Mouse (Mus musculus): ENCODE results near the gene Aipl1.

The Aipl1 gene

DNA sequence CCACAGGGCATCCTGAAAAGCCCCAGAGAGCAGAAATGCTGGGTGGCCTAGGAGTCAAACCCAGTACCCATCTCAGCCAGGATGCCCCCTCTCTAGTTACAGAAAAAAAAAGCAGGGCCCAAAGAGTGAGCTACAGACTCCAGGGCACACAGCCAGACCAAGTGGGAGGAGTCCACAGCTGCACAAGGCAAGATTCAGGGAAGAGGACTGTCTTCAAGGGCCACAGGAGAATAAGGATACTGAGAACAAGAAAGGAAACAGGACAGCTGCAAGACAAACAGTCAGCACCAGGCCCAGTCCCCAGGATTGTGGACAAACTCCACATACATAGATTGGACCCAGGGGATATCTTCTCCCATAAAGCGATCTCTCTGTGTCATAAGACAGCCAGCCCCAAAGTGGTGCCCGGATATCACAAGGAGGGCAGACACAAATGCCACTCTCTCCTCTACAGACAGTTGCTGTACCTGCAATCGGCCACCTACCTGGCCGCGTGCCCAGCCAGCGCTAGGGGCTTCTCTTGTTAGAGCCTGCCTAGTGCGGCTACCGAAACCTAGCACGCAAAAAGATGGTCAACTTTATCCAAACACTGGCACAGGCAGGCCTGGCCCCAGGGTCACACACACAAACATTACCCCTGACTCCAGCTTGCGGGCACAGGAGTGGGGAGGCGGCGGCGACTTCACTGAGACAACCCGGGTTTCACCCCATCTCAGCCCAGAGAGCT is 13.0 kb upstream of the Aipl1 start:
- DNase-seq (ENCODE audit: low spot score), result no peak

- no peak for DNase-seq (ENCODE audit: low spot score)
Observed at GRCm38 (mm10) chr11:72049171-72049759, 12.0 kb upstream of the Aipl1 start.

GRCm38 (mm10) chr11:72048730-72049129 is 11.4 kb upstream of the Aipl1 start:
- no peak for DNase-seq (ENCODE audit: low spot score)

DNA sequence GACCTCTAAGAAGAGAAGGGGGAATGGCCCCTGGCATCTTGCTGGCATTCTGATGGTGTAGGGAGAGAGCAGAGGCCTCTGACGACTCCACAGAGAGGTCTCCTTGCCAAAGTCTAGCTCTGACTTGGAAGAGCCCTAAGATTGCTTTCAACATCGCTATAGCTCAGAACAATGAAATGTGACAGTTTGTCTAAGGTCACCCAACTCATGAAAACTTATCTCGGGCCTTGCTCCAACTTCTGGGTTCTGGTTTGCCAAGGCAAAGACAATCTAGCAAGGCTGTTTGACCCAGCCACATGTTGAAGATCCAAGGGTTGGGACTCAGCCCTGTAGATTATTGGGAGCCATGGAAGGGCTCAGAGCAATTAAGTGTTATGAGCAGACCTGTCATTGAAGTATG is 6.9 kb upstream of the Aipl1 start:
- no peak for DNase-seq (ENCODE audit: low spot score)

DNA sequence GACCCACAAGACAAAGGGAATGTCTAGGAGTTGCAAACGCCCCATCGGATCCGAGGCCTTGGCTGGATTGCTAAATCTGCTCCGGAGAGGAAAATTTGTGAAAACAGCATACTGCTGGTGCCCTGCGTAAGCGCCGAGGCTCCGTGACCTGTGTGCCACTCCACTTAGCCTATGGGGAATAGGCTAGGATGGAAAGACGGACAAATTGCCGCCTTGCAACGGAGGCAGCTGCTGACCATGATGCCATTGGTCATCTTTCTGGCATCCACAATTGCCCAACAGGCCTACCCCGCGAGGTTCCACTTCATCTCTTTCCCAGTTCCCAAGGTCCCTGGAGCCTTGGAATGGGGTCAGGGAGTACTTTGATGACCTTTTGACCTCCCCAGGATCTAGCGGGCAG is 5.3 kb upstream of the Aipl1 start:
- no peak for DNase-seq (ENCODE audit: low spot score)

DNA sequence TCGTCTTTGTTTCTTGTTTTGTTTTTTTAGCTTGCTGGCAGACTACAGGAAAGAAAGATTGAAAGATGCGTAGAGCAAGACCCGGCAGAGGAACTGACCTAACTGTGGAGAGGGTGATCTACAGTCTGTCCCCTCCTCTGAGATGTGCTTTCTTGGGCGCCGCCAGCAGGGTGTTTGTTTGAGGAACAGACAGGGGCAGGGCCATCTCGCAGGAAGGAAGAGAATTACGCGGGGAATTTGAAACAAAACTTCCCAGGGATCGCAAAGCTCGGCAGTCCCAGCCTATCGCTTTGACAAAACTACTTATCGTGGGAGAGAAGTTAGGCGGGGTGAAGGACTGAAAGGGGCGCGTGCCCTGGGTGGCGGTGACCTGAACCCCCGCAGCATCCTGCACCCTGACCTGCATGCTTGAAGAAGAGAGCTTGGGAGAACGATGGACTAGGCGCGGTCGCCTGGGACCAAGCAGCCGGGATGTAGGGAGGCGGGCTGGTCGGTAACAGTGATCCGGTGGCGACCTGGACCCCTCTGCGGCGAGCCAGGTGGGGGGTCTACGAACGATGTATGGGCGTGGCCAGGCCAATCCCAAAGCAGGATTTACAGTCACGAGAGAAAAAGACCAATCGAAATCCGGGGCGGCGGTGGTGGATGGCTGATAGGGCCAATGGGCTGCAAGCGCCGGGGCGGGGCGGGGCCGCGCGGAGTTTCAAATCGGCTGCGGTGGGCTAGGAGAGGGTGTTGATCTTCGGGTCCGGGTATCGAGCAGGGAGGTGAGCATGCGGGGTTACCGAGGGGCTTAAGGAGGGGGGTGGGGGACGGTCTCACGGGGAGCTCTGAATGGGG is 4.7 kb upstream of the Aipl1 start, which contains the start of gene Pimreg:
TSS of gene Pimreg (plus strand) at position 265 of the 840 bp plus-strand sequence.
- DNase-seq (ENCODE audit: low spot score), result peak; percentile 88

DNA sequence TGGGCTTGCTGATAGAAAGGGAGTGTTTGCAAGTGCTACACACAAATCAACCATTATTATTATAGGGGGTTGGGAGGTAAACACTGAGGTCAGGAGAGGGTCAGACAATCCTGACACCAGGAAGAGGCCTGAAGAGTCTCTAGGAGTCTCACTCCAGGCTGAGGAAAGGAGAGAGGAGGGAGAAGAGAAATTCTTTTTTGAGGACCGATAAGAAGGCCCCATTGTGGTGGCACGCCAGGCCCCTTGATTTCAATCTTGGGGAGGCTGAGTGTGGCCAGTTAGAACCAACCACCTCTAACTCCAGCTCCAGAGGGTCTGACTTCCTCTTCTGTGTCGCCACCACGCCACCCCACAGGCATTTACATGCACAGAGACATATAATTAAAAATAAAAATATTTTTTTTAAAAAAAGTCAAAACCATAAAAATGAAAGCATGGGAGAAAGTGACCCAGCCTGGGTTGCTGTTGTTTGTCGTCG is 4.0 kb upstream of the Aipl1 start:
- DNase-seq (ENCODE audit: low spot score), result no peak

DNA sequence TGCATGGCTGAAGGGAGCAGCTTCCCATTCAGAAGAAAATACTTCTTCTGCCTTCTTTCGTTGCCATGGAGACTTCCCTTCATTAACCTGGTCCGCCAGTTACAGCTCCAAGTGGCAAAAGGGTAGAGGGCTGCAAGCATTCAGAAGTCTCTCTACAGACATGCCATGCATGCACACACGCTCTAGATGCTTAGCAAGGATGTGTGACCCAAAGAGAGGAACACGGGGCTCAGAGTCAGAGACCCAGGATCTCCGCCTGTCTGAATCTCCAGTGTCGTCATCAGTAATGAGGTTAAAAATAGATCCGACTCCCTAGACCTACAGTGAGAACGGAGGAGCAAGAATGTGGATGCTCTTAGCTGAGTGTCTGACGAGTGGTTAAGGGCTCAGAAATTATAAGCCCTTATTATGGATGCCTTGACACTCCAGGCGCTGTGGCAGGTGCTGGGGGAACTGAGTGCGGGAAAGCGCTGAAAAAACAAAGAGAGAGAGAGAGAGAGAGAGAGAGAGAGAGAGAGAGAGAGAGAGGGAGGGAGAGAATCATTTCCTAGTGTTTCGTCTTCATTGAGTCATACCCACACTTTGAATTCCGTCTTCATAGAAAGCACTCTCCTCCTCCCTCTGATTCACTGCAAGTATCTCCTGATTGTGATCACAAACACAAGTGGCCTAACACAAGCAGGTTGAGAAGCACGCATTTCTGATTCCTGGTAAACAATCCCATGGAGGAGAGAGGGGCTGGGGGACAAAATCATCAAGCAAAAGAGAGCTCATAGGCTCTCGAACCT is 2.5 kb upstream of the Aipl1 start:
- no peak for DNase-seq (ENCODE audit: low spot score)

GRCm38 (mm10) chr11:72037996-72038395 is 687 bp upstream of the Aipl1 start:
- peak; percentile 42 for DNase-seq (ENCODE audit: low spot score)

GRCm38 (mm10) chr11:72032589-72032988 is 4.7 kb downstream of the Aipl1 start:
- no peak for DNase-seq (ENCODE audit: low spot score)

- no peak for DNase-seq (ENCODE audit: low spot score)
Observed at GRCm38 (mm10) chr11:72032091-72032490, 5.2 kb downstream of the Aipl1 start.

DNA sequence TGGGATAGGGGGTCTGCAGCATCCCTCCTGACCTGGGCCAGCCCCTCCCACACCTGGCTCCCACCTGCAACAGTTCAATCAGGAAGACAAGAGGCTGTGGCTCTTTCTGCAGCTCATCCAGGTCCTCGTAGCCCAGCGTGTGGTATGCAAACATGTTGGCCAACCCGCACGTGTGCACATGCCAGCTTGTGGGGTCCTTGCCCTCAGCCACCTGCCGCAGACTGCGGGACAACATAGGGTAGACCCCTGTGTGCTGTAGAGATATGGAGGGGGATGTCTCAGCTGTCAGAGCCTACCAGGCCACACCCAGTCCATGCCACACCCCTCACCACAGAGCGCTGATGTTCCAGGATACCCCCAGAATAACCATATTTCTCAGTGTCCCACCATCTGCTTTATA is 6.0 kb downstream of the Aipl1 start:
- DNase-seq (ENCODE audit: low spot score), result no peak

DNA sequence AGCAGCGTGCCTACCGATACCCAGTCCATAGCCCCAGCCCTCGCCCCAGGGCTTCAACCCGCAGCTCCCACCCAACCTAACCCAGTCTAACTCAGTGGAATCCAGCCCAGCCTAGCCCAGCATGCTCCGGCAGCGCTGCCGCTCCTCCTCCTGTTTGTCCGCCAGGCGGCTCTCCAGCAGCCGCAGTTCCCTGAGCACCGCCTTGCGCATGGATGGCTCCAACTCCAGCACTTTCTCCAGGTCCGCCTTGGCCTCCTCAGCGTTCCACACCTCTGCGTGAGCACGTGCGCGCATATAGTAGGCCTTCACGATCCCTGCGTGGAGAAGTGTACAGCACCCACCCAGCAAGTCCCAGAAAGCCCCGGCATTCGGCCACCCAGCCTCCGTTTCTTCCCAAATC is 8.2 kb downstream of the Aipl1 start:
- peak; percentile 24 for DNase-seq (ENCODE audit: low spot score)

GRCm38 (mm10) chr11:72027836-72028235 is 9.5 kb downstream of the Aipl1 start:
- no peak for DNase-seq (ENCODE audit: low spot score)

GRCm38 (mm10) chr11:72026516-72026915 is 10.8 kb downstream of the Aipl1 start:
- DNase-seq (ENCODE audit: low spot score), result no peak

- no peak for DNase-seq (ENCODE audit: low spot score)
Observed at GRCm38 (mm10) chr11:72025843-72026242, 11.5 kb downstream of the Aipl1 start.

- DNase-seq (ENCODE audit: low spot score), result peak; percentile 29
Observed at GRCm38 (mm10) chr11:72024193-72024781, 13.0 kb downstream of the Aipl1 start.

DNA sequence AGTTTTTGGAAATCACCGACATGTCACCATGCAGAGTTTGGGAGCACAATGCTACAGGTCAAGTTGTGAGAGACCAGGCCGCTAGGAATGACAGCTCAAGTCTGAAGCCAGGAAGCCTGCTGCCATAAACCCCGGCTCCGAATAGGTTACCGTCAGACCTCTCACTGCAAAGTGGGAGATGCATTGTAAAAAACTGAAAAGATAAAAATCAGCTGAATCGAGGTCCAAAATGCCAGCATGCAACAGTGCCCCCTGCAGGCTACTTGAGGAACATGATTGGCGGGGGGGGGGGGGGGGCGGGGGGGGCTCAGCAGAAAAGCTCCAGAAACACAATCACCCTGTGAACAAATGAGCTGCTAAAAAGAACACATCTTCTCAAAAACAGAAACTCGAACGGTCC is 13.7 kb downstream of the Aipl1 start:
- no peak for DNase-seq (ENCODE audit: low spot score)

DNA sequence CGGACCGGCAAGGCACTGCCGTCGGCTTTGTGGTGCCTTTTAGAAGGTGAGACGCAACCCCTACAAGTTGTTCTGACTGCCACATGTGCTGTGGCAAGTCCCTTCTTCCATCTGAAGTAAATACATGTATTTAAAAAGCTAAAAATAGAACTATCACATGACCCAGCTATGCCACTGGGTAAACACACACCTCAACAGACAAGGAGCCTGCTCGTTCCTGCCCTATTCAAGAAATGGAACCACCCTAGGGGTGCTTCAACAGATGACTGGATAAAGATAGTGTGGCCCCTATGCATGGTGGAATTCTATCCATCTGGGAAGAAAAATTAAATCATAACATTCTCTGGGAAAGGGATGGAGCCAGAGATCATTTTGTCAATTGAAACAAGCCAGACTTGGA is 14.5 kb downstream of the Aipl1 start:
- no peak for DNase-seq (ENCODE audit: low spot score)

DNA sequence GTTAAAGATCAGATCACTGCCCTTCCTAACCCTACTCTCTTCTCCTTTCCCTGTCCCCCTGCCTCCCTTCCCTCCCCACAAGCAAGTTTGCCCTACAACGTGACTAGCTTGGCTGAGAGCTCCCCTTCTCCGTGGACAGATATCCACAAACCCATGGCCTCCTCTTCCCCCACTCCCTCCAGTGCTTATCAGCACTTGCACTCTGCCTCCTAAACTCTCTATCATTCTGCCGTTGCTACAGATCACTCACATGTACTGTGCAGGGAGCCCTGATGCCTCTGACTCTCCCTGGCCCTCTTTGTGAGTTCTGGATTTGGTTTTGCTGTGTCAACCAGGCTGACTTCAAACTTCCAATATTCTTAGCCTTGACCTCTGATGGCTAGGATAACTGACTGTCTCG is 16.3 kb downstream of the Aipl1 start:
- no peak for DNase-seq (ENCODE audit: low spot score)

DNA sequence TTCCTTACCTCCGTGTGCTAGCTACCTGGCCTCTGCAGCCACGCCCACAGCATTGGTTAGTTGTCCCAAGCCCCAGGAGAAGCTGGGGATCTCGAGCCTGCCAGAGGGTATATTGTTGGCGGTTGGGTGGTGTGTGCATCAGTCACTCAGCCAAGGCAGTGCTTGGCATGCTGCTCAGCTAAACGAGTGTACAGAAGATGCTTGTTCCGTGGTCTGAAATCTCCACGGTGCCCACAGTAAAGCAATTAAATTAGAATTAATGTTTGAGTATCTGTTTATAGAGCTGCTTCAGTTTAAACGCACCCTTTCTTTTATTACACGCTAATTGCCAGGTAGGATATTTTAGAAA is 20.1 kb downstream of the Aipl1 start:
- DNase-seq (ENCODE audit: low spot score), result no peak
